Mouse (Mus musculus): Measurements from ENCODE around the gene Shoc2. TPM values are rescaled to one million over a fixed set of nuclear protein-coding genes. Genes with fewer than 3 reads are reported as not detected.

Shoc2 gene
- polyA plus RNA-seq, 1 experiment from 2014 or later = 31.7 TPM

- no peak overlapping the region for H3K4me3 ChIP-seq (ENCODE audit: low read depth, low read length)
- DNase-seq (ENCODE audit: low spot score) (no peak), ATAC-seq (ENCODE audit: low FRiP score, low TSS enrichment) (no peak)
- WGBS = 95% methylated on average over 5 of the region's 5 CpGs
- H3K9me3 ChIP-seq (ENCODE audit: control insufficient read depth, low read length) = no peaks in the 10 kb centered on the region
- H3K27ac ChIP-seq (replicated peaks) = no peak overlapping the region
- H3K4me1 ChIP-seq (replicated peaks; ENCODE audit: control insufficient read depth, insufficient read depth) = 0 out of 2 replicates have a peak, but pooled peaks cover 3% of the 10 kb centered on the region
- H3K4me2 ChIP-seq (replicated peaks; ENCODE audit: low read depth) = no peak overlapping the region
- no peaks in the 10 kb centered on the region for H3K27me3 ChIP-seq (ENCODE audit: control insufficient read depth, insufficient read depth, low read length)
- H3K9ac ChIP-seq (ENCODE audit: low read length) = no peak overlapping the region
- H3K36me3 ChIP-seq (ENCODE audit: control insufficient read depth, insufficient read depth, low read length) = no peaks in the 10 kb centered on the region
- TF ChIP-seq CTCF (IDR thresholded peaks at IDR 0.05; ENCODE audit: low read depth) (no peak), EP300 (optimal IDR thresholded peaks at IDR 0.05) (no peak)
Observed at GRCm38 (mm10) chr19:54015503-54015902, 71.4 kb downstream of the Shoc2 start.

GRCm38 (mm10) chr19:54035100-54035499 is 91.0 kb downstream of the Shoc2 start:
- Histone ChIP-seq H3K4me2 (replicated peaks; ENCODE audit: low read depth) (no peak overlapping the region), H3K9me3 (ENCODE audit: control insufficient read depth, low read length) (no peaks in the 10 kb centered on the region), H3K27ac (replicated peaks) (no peak overlapping the region), H3K36me3 (ENCODE audit: control insufficient read depth, insufficient read depth, low read length) (no peaks in the 10 kb centered on the region; the same call in 1 of the 2 replicates), H3K27me3 (ENCODE audit: control insufficient read depth, insufficient read depth, low read length) (no peaks in the 10 kb centered on the region), H3K9ac (ENCODE audit: low read length) (no peak overlapping the region), H3K4me3 (ENCODE audit: low read depth, low read length) (no peak overlapping the region), H3K4me1 (replicated peaks; ENCODE audit: control insufficient read depth, insufficient read depth) (no peaks in the 10 kb centered on the region)
- 92% methylated on average over 6 of the region's 6 CpGs for WGBS
- no peak for ATAC-seq (ENCODE audit: low FRiP score, low TSS enrichment)
- no peak for DNase-seq (ENCODE audit: low spot score)
- TF ChIP-seq CTCF (IDR thresholded peaks at IDR 0.05; ENCODE audit: low read depth) (no peak), EP300 (optimal IDR thresholded peaks at IDR 0.05) (no peak)

GRCm38 (mm10) chr19:54039441-54039840 is 95.3 kb downstream of the Shoc2 start:
- no peaks in the 10 kb centered on the region for H3K9me3 ChIP-seq (ENCODE audit: control insufficient read depth, low read length)
- H3K4me3 ChIP-seq (ENCODE audit: low read depth, low read length) = no peak overlapping the region
- 0 out of 2 replicates have a peak overlapping the region, but pooled peaks have one; percentile 24 for H3K27ac ChIP-seq (replicated peaks)
- DNase-seq (ENCODE audit: low spot score) = no peak
- no peak for ATAC-seq (ENCODE audit: low FRiP score, low TSS enrichment)
- H3K4me1 ChIP-seq (replicated peaks; ENCODE audit: control insufficient read depth, insufficient read depth) = no peaks in the 10 kb centered on the region
- 74% methylated on average over 7 of the region's 7 CpGs for WGBS
- H3K27me3 ChIP-seq (ENCODE audit: control insufficient read depth, insufficient read depth, low read length) = no peaks in the 10 kb centered on the region
- TF ChIP-seq CTCF (IDR thresholded peaks at IDR 0.05; ENCODE audit: low read depth) (no peak), EP300 (optimal IDR thresholded peaks at IDR 0.05) (no peak)
- H3K9ac ChIP-seq (ENCODE audit: low read length) = no peak overlapping the region
- H3K4me2 ChIP-seq (replicated peaks; ENCODE audit: low read depth) = no peak overlapping the region
- no peaks in the 10 kb centered on the region for H3K36me3 ChIP-seq (ENCODE audit: control insufficient read depth, insufficient read depth, low read length)

- Histone ChIP-seq H3K36me3 (ENCODE audit: control insufficient read depth, insufficient read depth, low read length) (no peaks in the 10 kb centered on the region), H3K4me2 (replicated peaks; ENCODE audit: low read depth) (no peak overlapping the region)
Observed at GRCm38 (mm10) chr19:54040356-54041028, 96.4 kb downstream of the Shoc2 start.

GRCm38 (mm10) chr19:54041029-54041367 is 96.9 kb downstream of the Shoc2 start:
- H3K4me2 ChIP-seq (replicated peaks; ENCODE audit: low read depth) = no peak overlapping the region

More at GRCm38 (mm10) chr19:54040356-54041028, 96.4 kb downstream of the Shoc2 start:
- Histone ChIP-seq H3K9ac (ENCODE audit: low read length) (no peak overlapping the region), H3K27me3 (ENCODE audit: control insufficient read depth, insufficient read depth, low read length) (no peaks in the 10 kb centered on the region), H3K9me3 (ENCODE audit: control insufficient read depth, low read length) (no peaks in the 10 kb centered on the region), H3K27ac (replicated peaks) (peak overlapping the region; percentile 78), H3K4me3 (ENCODE audit: low read depth, low read length) (no peak overlapping the region), H3K4me1 (replicated peaks; ENCODE audit: control insufficient read depth, insufficient read depth) (peaks cover 4% of the 10 kb centered on the region; the same call in 1 of the 2 replicates)
- 24% methylated on average over 4 of the region's 4 CpGs for WGBS
- ATAC-seq (ENCODE audit: low FRiP score, low TSS enrichment) (peak; percentile 93), DNase-seq (ENCODE audit: low spot score) (peak; percentile 66)
- no peak for TF ChIP-seq CTCF (IDR thresholded peaks at IDR 0.05; ENCODE audit: low read depth)
- no peak for TF ChIP-seq EP300 (optimal IDR thresholded peaks at IDR 0.05)

GRCm38 (mm10) chr19:54043851-54044250 is 99.7 kb downstream of the Shoc2 start, which contains the start of gene Adra2a:
Gene Adra2a (plus strand): TSS chr19:54044151.
- WGBS = 78% methylated on average over 5 of the region's 5 CpGs

More at GRCm38 (mm10) chr19:54041029-54041367, 96.9 kb downstream of the Shoc2 start:
- DNase-seq (ENCODE audit: low spot score) = peak; percentile 47
- Histone ChIP-seq H3K27me3 (ENCODE audit: control insufficient read depth, insufficient read depth, low read length) (peaks cover 3% of the 10 kb centered on the region; the same call in 1 of the 2 replicates), H3K4me3 (ENCODE audit: low read depth, low read length) (no peak overlapping the region), H3K9ac (ENCODE audit: low read length) (no peak overlapping the region), H3K36me3 (ENCODE audit: control insufficient read depth, insufficient read depth, low read length) (no peaks in the 10 kb centered on the region), H3K4me1 (replicated peaks; ENCODE audit: control insufficient read depth, insufficient read depth) (peaks cover 4% of the 10 kb centered on the region; the same call in 1 of the 2 replicates), H3K27ac (replicated peaks) (peak overlapping the region; percentile 78), H3K9me3 (ENCODE audit: control insufficient read depth, low read length) (no peaks in the 10 kb centered on the region)
- WGBS = 20% methylated on average over 5 of the region's 5 CpGs
- ATAC-seq (ENCODE audit: low FRiP score, low TSS enrichment) = peak; percentile 36; the same call in 1 of the 2 replicates
- TF ChIP-seq CTCF (IDR thresholded peaks at IDR 0.05; ENCODE audit: low read depth) (no peak), EP300 (optimal IDR thresholded peaks at IDR 0.05) (no peak)

More at GRCm38 (mm10) chr19:54043851-54044250, 99.7 kb downstream of the Shoc2 start, which contains the start of gene Adra2a:
- Histone ChIP-seq H3K4me3 (ENCODE audit: low read depth, low read length) (peak within 1 kb of the TSS; percentile 50), H3K27ac (replicated peaks) (no peak within 1 kb of the TSS), H3K36me3 (ENCODE audit: control insufficient read depth, insufficient read depth, low read length) (no peaks in the 10 kb centered on the region), H3K4me1 (replicated peaks; ENCODE audit: control insufficient read depth, insufficient read depth) (peaks cover 7% of the 10 kb centered on the region; the same call in 1 of the 2 replicates), H3K27me3 (ENCODE audit: control insufficient read depth, insufficient read depth, low read length) (peaks cover 10% of the 10 kb centered on the region; the same call in 1 of the 2 replicates), H3K9ac (ENCODE audit: low read length) (peak within 1 kb of the TSS; percentile 41), H3K9me3 (ENCODE audit: control insufficient read depth, low read length) (no peaks in the 10 kb centered on the region), H3K4me2 (replicated peaks; ENCODE audit: low read depth) (peak within 1 kb of the TSS; percentile 95)
- DNase-seq (ENCODE audit: low spot score) (no peak), ATAC-seq (ENCODE audit: low FRiP score, low TSS enrichment) (no peak)
- no peak for TF ChIP-seq EP300 (optimal IDR thresholded peaks at IDR 0.05)
- TF ChIP-seq CTCF (IDR thresholded peaks at IDR 0.05; ENCODE audit: low read depth) = no peak
